ENCODE assay signal across 8 mouse cellular contexts in the genomic region with DNA sequence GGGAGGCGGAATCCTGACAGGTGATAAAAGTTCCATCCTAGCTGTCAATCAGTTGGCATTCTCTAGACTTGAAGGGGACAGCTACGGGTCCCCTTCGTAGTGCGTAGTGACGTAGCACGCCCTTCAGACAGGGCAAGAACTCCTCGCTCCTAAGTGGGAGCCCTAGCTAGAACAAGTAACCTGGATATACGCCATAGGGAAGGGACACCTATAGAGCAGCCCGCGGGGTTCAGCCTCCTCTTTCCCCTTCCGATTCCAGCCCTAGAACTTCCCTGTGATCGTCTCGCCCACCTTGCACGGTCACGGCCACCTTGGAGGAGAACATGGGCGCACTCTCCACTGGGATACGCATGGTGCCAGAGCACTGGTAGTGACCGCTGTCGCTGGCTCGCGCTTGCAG. TPM values are rescaled to one million over a fixed set of nuclear protein-coding genes. Genes with fewer than 3 reads are reported as not detected.
DNase-seq lines count a peak whose midpoint lies in the region; ATAC-seq and TF ChIP-seq lines count a peak whose summit lies in the region.

No protein-coding gene starts in this region.

- peak; percentile 74 for ATAC-seq in cerebellum, adult (ENCODE audit: insufficient number of reproducible peaks, low FRiP score, low TSS enrichment)
- ATAC-seq in intestine, embryonic 14.5 days (replicated peaks; ENCODE audit: low FRiP score, low TSS enrichment, low read depth) = 0 out of 2 replicates have a peak, but pooled peaks have one; percentile 31

- no peaks in the 10 kb centered on the region for H3K36me3 ChIP-seq in thymus, adult 2 months (ENCODE audit: control insufficient read depth, insufficient read depth, low read length)
- no peaks in the 10 kb centered on the region for H3K36me3 ChIP-seq in intestine, embryonic 14.5 days (ENCODE audit: control insufficient read depth, insufficient read depth, low read length)

- no peak overlapping the region for H3K27ac ChIP-seq in thymus, adult 2 months (ENCODE audit: control insufficient read depth, insufficient read depth, low read length)
- H3K27ac ChIP-seq in intestine, embryonic 14.5 days (ENCODE audit: low read depth) = no peak overlapping the region

- 19% methylated on average over 21 of the region's 21 CpGs for WGBS in thymus, adult 2 months
- 3% methylated on average over 21 of the region's 21 CpGs for WGBS in intestine, embryonic 14.5 days

- H3K4me1 ChIP-seq in thymus, adult 2 months (replicated peaks; ENCODE audit: control insufficient read depth, insufficient read depth, low read length) = peaks cover 17% of the 10 kb centered on the region; the same call in 1 of the 2 replicates
- peaks cover 7% of the 10 kb centered on the region for H3K4me1 ChIP-seq in intestine, embryonic 14.5 days (replicated peaks; ENCODE audit: control insufficient read depth, insufficient read depth, low read length)

- TF ChIP-seq POLR2A in thymus, adult 2 months (IDR thresholded peaks at IDR 0.05; ENCODE audit: control insufficient read depth, extremely low read depth, insufficient read depth, low read length, poor library complexity) = no peak

- no peak for DNase-seq in cerebellum, postnatal 4 days (ENCODE audit: low spot score in 2 of 2)
- DNase-seq in thymus, adult 2 months = no peak
- DNase-seq in thymus, postnatal 0 days (ENCODE audit: low spot score) = no peak
- DNase-seq in intestine, embryonic 14.5 days (ENCODE audit: low spot score) = no peak
- DNase-seq in neural tube, embryonic 10.5 days (ENCODE audit: extremely low spot score, low spot score) = peak; percentile 43
- DNase-seq in layer of hippocampus, postnatal 14 days (ENCODE audit: low spot score in 2 of 2) = no peak
- no peak for DNase-seq in ovary, postnatal 36 days (ENCODE audit: low spot score)

- H3K4me3 ChIP-seq in thymus, adult 2 months (ENCODE audit: control insufficient read depth, insufficient read depth, low read length) = peak overlapping the region; percentile 26
- peak overlapping the region; percentile 38 for H3K4me3 ChIP-seq in intestine, embryonic 14.5 days (ENCODE audit: low read depth, low read length)

- H3K9me3 ChIP-seq in intestine, embryonic 14.5 days (ENCODE audit: control insufficient read depth, low read length) = no peaks in the 10 kb centered on the region

- peak overlapping the region; percentile 27; the same call in 1 of the 2 replicates for H3K9ac ChIP-seq in intestine, embryonic 14.5 days (ENCODE audit: low read length)

- peak overlapping the region; percentile 86 for H3K4me2 ChIP-seq in intestine, embryonic 14.5 days (ENCODE audit: low read length)

- TF ChIP-seq CTCF in thymus, adult 2 months (IDR thresholded peaks at IDR 0.05; ENCODE audit: borderline replicate concordance, control insufficient read depth, extremely low read depth, insufficient read depth, low read length, poor library complexity) = no peak

- H3K27me3 ChIP-seq in thymus, adult 2 months (ENCODE audit: control insufficient read depth, insufficient read depth, low read length) = no peaks in the 10 kb centered on the region; the same call in 1 of the 2 replicates
- peaks cover 36% of the 10 kb centered on the region for H3K27me3 ChIP-seq in intestine, embryonic 14.5 days (replicated peaks; ENCODE audit: control insufficient read depth, insufficient read depth, low read length)

RNA-seq across cellular contexts. Expression of gene Fcrlb, which starts 4.4 kb away (rescaled TPM):
- polyA plus RNA-seq in thymus, adult 2 months (2012; rRNA removed) = 1.00 and 1.1 TPM in 2 replicates
- 0.19 and 0.73 TPM in 2 replicates for polyA plus RNA-seq in thymus, postnatal 0 days (2015; fragmentation: Nextera tagmentation; extraction: Ambion mirVana)
- not detected in 2 replicates for polyA plus RNA-seq in intestine, embryonic 14.5 days (2014; fragmentation: Nextera tagmentation; extraction: Ambion mirVana)
- total RNA-seq in layer of hippocampus, postnatal 14 days (2021) = under 1 TPM in 1 of 2 experiments, not detected in 1; 0.35 TPM

RNA-seq across cellular contexts. Expression of gene Fcrla, which starts 19.0 kb away (rescaled TPM):
- 9.9 and 11.0 TPM in 2 replicates for polyA plus RNA-seq in thymus, adult 2 months (2012; rRNA removed)
- polyA plus RNA-seq in thymus, postnatal 0 days (2015; fragmentation: Nextera tagmentation; extraction: Ambion mirVana) = 1.4 and 1.5 TPM in 2 replicates
- not detected in 2 replicates for polyA plus RNA-seq in intestine, embryonic 14.5 days (2014; fragmentation: Nextera tagmentation; extraction: Ambion mirVana)
- total RNA-seq in layer of hippocampus, postnatal 14 days (2021) = under 1 TPM in 1 of 2 experiments, not detected in 1; 0.67 TPM

RNA-seq across cellular contexts. Expression of gene Dusp12, which starts 23.0 kb away (rescaled TPM):
- 17.7 and 19.3 TPM in 2 replicates for polyA plus RNA-seq in thymus, adult 2 months (2012; rRNA removed)
- 30.0 and 30.5 TPM in 2 replicates for polyA plus RNA-seq in thymus, postnatal 0 days (2015; fragmentation: Nextera tagmentation; extraction: Ambion mirVana)
- 52.7 and 53.5 TPM in 2 replicates for polyA plus RNA-seq in intestine, embryonic 14.5 days (2014; fragmentation: Nextera tagmentation; extraction: Ambion mirVana)
- total RNA-seq in layer of hippocampus, postnatal 14 days (2021) = 10 to 100 TPM; 12.5 to 18.2 TPM

RNA-seq across cellular contexts. Expression of gene Gm26620, which starts 23.5 kb away (rescaled TPM):
- polyA plus RNA-seq in thymus, adult 2 months (2012; rRNA removed) = 0.26 and 0.46 TPM in 2 replicates
- 0.34 and 0.45 TPM in 2 replicates for polyA plus RNA-seq in thymus, postnatal 0 days (2015; fragmentation: Nextera tagmentation; extraction: Ambion mirVana)
- 1.1 and 1.8 TPM in 2 replicates for polyA plus RNA-seq in intestine, embryonic 14.5 days (2014; fragmentation: Nextera tagmentation; extraction: Ambion mirVana)
- total RNA-seq in layer of hippocampus, postnatal 14 days (2021) = 1 to 10 TPM in 1 of 2 experiments, under 1 TPM in 1; 0.85 to 1.1 TPM

RNA-seq across cellular contexts. Expression of gene Atf6, which starts 40.8 kb away (rescaled TPM):
- 5.4 and 7.0 TPM in 2 replicates for polyA plus RNA-seq in thymus, adult 2 months (2012; rRNA removed)
- polyA plus RNA-seq in thymus, postnatal 0 days (2015; fragmentation: Nextera tagmentation; extraction: Ambion mirVana) = 5.9 and 6.1 TPM in 2 replicates
- 9.7 and 11.3 TPM in 2 replicates for polyA plus RNA-seq in intestine, embryonic 14.5 days (2014; fragmentation: Nextera tagmentation; extraction: Ambion mirVana)
- total RNA-seq in layer of hippocampus, postnatal 14 days (2021) = 10 to 100 TPM; 34.3 to 35.5 TPM
